Mouse (Mus musculus) liver, embryonic 11.5 days (tissue): ENCODE results near the gene Agap1. TPM values are rescaled to one million over a fixed set of nuclear protein-coding genes. Genes with fewer than 3 reads are reported as not detected.

Experiments used
- ATAC-seq: fragments of 200-750 bp; cut with Nextera tagmentation; replicated peaks from 2 replicates; pipeline ENCODE4 v1.8.0; 2017; ENCODE audit warnings: moderate number of reproducible peaks, mild to moderate bottlenecking, moderate TSS enrichment, moderate library complexity; ENCODE audit not compliant: low FRiP score
- DNase-seq: peaks from one replicate; pipeline ENCODE4 v3.0.0-alpha.2; 2017; ENCODE audit warnings: low spot score
- H3K27ac ChIP-seq: fragments of 300-500 bp; sonication (generic); 2 replicates; pipeline ENCODE4 v1.5.1; 2014; ENCODE audit warnings: mild to moderate bottlenecking, low read depth, low read length, control low read depth
- H3K27me3 ChIP-seq: fragments of 300-500 bp; sonication (generic); replicated peaks from 2 replicates; pipeline ENCODE4 v1.6.1; 2014; ENCODE audit warnings: low read length, mixed read lengths; ENCODE audit not compliant: control insufficient read depth, insufficient read depth
- H3K36me3 ChIP-seq: fragments of 300-500 bp; sonication (generic); 2 replicates; pipeline ENCODE4 v1.6.1; 2014; ENCODE audit warnings: mild to moderate bottlenecking, low read length, moderate library complexity, mixed read lengths; ENCODE audit not compliant: control insufficient read depth, insufficient read depth
- H3K4me1 ChIP-seq: fragments of 300-500 bp; sonication (generic); replicated peaks from 2 replicates; pipeline ENCODE4 v1.6.1; 2014; ENCODE audit warnings: low read length, mixed read lengths; ENCODE audit not compliant: control insufficient read depth, insufficient read depth
- H3K4me2 ChIP-seq: fragments of 300-500 bp; sonication (generic); 2 replicates; pipeline ENCODE4 v1.6.1; 2014; ENCODE audit warnings: mild to moderate bottlenecking, control low read depth, moderate library complexity
- H3K4me3 ChIP-seq: fragments of 300-500 bp; sonication (generic); 2 replicates; pipeline ENCODE4 v1.5.1; 2014; ENCODE audit warnings: low read depth, low read length, control low read depth
- H3K9ac ChIP-seq: fragments of 300-500 bp; sonication (generic); 2 replicates; pipeline ENCODE4 v1.6.1; 2014; ENCODE audit warnings: low read depth, low read length, control low read depth
- H3K9me3 ChIP-seq: fragments of 300-500 bp; sonication (generic); 2 replicates; pipeline ENCODE4 v1.6.1; 2016; ENCODE audit warnings: low read length, inconsistent platforms, mixed read lengths; ENCODE audit not compliant: control insufficient read depth
- WGBS: fragments of 180-500 bp; shearing (Covaris S2); extraction: QIAGEN DNeasy Blood & Tissue Kit; methylation state at CpG from one replicate; pipeline ENCODE4 v1.1.7; 2014; 5-methylcytosine and 5-hydroxymethylcytosine counted together
- polyA plus RNA-seq: library from polyadenylated mRNA; unstranded; fragments of >200 nt; fragmentation: Nextera tagmentation; extraction: Ambion mirVana; gene quantifications from 2 replicates; pipeline ENCODE4 v1.2.1, GENCODE M21; 2014

Agap1 gene
- polyA plus RNA-seq, 1 experiment from 2014 or later, result 4.6 TPM

GRCm38 (mm10) chr1:89580031-89580998 lies 125.7 kb downstream of the Agap1 start:
- Histone ChIP-seq H3K36me3 (no peaks in the 10 kb centered on the region), H3K4me2 (peak overlapping the region; percentile 97), H3K4me1 (peaks cover 21% of the 10 kb centered on the region), H3K27me3 (peaks cover 33% of the 10 kb centered on the region), H3K4me3 (peak overlapping the region; percentile 65), H3K9me3 (no peaks in the 10 kb centered on the region), H3K27ac (no peak overlapping the region), H3K9ac (peak overlapping the region; percentile 43; the same call in 1 of the 2 replicates)
- DNase-seq (peak; percentile 73), ATAC-seq (peak; percentile 61)
- under 1% methylated on average over 143 of the region's 146 CpGs for WGBS

DNA sequence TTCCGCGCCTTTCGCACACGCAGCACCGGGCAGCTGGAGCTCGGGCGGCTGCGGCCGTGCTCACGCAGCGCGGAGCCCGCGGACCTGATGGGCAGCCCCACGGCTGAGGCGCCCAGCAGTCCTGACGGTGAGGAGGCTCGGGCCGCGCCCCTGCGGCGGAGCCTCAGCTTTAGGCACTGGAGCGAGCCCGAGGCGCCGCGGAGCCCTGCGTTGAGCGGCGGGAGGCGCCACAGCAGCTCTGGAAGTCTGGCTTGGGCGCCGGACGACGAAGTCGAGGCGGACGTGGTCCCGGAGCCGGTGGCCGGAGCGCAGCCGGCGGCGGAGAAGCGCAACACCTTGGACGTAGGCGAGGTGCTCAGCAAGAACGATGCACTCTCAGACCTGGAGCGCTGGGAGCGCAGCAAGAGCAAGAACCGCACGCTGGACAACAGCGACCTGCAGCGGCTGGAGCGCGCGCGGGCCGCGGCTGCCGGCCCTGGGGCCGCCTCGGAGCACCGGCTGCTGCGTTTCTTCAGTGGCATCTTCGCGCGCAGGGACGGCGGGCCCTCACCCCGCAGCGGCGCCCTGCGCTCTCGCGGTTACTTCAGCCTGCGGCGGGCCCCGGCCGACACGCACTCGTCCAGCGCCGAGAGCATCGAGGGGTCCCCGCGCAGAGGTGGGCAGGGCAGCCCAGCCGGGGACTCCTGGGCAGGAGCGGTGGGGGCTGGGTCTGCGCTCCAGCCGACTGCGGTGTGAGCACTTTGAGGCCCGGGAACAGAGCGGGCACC lies 126.6 kb downstream of the Agap1 start:
- no peaks in the 10 kb centered on the region for H3K9me3 ChIP-seq
- peaks cover 21% of the 10 kb centered on the region for H3K4me1 ChIP-seq
- H3K4me3 ChIP-seq, result peak overlapping the region; percentile 65
- no peaks in the 10 kb centered on the region for H3K36me3 ChIP-seq
- H3K27ac ChIP-seq, result no peak overlapping the region
- H3K4me2 ChIP-seq, result peak overlapping the region; percentile 97
- ATAC-seq, result peak; percentile 35; the same call in 1 of the 2 replicates
- peaks cover 33% of the 10 kb centered on the region for H3K27me3 ChIP-seq
- peak; percentile 48 for DNase-seq
- WGBS, result under 1% methylated on average over 92 of the region's 95 CpGs
- 0 out of 2 replicates have a peak overlapping the region, but pooled peaks have one; percentile 22 for H3K9ac ChIP-seq

GRCm38 (mm10) chr1:89581766-89582125 lies 127.1 kb downstream of the Agap1 start:
- ATAC-seq, result 0 out of 2 replicates have a peak, but pooled peaks have one; percentile 26
- H3K27ac ChIP-seq, result no peak overlapping the region
- peaks cover 17% of the 10 kb centered on the region for H3K4me1 ChIP-seq
- DNase-seq, result no peak
- H3K9ac ChIP-seq, result no peak overlapping the region
- H3K9me3 ChIP-seq, result no peaks in the 10 kb centered on the region
- H3K4me3 ChIP-seq, result peak overlapping the region; percentile 65
- WGBS, result 20% methylated on average over 6 of the region's 6 CpGs
- H3K36me3 ChIP-seq, result no peaks in the 10 kb centered on the region
- H3K27me3 ChIP-seq, result peaks cover 33% of the 10 kb centered on the region
- peak overlapping the region; percentile 97 for H3K4me2 ChIP-seq

DNA sequence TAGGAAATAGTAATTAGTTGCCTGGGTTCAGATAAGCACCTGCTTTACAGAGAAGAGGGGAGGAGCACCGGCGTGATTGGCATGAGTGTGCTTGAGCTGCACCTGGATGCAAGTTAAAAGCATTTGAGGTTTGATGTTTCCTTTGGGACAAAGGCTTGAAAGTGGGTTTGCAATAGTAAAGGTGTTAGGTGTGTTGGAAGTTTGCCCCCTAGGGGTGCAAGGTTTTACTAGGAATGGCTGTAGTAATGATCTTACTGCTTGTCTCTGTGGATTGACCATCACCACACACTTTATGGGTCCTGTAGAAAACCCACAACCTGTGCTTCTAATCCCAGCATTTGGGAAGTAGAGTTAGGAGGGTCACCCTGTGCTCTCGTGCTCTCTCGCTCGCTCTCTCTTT lies 128.8 kb downstream of the Agap1 start:
- no peak for DNase-seq
- Histone ChIP-seq H3K4me2 (no peak overlapping the region), H3K4me3 (no peak overlapping the region), H3K27ac (no peak overlapping the region), H3K36me3 (no peaks in the 10 kb centered on the region), H3K9me3 (no peaks in the 10 kb centered on the region), H3K4me1 (peaks cover 14% of the 10 kb centered on the region), H3K27me3 (peaks cover 33% of the 10 kb centered on the region), H3K9ac (no peak overlapping the region)
- 70% methylated on average over 5 of the region's 5 CpGs for WGBS
- no peak for ATAC-seq

DNA sequence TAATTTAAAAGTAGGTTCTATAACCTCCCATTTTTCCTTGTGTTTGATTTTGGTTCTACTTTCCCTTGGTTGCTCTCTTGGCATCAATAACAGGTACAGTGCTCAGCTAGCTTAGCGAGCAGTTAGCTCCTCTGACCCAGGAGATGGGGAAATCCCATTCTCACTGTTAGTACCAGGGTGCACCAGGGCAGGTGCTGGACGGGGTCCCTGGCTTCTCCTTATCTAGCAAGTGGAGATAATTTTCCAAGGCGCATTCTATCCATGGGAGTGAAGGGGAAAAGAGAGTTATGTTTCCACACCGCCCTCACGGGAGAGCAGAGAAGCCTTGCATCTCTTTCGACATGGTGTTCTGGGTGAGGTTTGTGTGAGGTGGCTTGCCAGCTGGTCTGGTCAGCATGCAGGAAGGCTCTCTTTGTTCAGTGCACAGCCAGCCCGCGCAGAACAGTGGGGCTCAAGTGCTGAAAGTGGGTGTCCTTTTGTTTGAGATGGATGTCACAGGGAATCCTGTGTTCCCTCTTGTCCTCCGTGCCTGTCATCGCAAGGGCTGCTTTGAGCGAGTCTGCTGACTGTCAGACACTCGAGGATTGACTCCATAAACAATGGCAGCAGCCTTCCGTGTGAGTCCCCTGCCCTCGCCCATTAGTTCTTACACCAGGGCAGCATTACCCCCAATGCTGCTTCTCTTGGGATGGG lies 132.5 kb downstream of the Agap1 start:
- Histone ChIP-seq H3K9ac (no peak overlapping the region), H3K27me3 (peaks cover 7% of the 10 kb centered on the region), H3K27ac (no peak overlapping the region), H3K4me2 (no peak overlapping the region), H3K9me3 (no peaks in the 10 kb centered on the region), H3K4me3 (no peak overlapping the region), H3K4me1 (no peaks in the 10 kb centered on the region), H3K36me3 (peaks cover 3% of the 10 kb centered on the region; the same call in 1 of the 2 replicates)
- 63% methylated on average over 14 of the region's 14 CpGs for WGBS
- DNase-seq (no peak), ATAC-seq (no peak)

DNA sequence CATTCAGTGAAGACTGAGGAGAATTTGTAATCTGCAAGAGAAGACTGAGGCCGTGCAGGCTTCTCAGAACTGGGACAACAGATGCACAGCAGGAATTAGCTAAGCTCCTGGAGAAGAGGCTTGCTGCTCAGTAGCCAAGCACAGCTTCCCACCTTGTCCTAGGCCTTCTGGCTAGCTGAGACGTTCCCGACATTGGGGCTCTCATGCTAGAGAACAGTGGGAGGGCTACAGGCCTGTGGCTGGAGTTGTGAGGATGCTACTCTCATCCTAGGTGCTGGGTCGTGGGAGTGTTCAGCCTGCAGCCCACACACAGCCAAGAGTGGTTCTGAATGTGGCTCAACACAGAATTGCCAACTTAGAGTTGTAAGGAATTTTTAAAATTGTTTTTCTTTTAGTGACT lies 133.5 kb downstream of the Agap1 start:
- Histone ChIP-seq H3K36me3 (peaks cover 3% of the 10 kb centered on the region; the same call in 1 of the 2 replicates), H3K9ac (no peak overlapping the region), H3K4me3 (no peak overlapping the region), H3K4me1 (no peaks in the 10 kb centered on the region), H3K27ac (no peak overlapping the region), H3K9me3 (no peaks in the 10 kb centered on the region), H3K27me3 (no peaks in the 10 kb centered on the region; the same call in 1 of the 2 replicates), H3K4me2 (no peak overlapping the region)
- no peak for DNase-seq
- 66% methylated on average over 4 of the region's 4 CpGs for WGBS
- ATAC-seq, result no peak

- Histone ChIP-seq H3K27me3 (no peaks in the 10 kb centered on the region), H3K27ac (no peak overlapping the region), H3K4me3 (no peak overlapping the region), H3K4me2 (no peak overlapping the region), H3K4me1 (no peaks in the 10 kb centered on the region), H3K9ac (no peak overlapping the region), H3K9me3 (no peaks in the 10 kb centered on the region), H3K36me3 (peaks cover 3% of the 10 kb centered on the region; the same call in 1 of the 2 replicates)
- DNase-seq (no peak), ATAC-seq (no peak)
- 93% methylated on average over 7 of the region's 7 CpGs for WGBS
Measured at GRCm38 (mm10) chr1:89590994-89591393, 136.4 kb downstream of the Agap1 start.

DNA sequence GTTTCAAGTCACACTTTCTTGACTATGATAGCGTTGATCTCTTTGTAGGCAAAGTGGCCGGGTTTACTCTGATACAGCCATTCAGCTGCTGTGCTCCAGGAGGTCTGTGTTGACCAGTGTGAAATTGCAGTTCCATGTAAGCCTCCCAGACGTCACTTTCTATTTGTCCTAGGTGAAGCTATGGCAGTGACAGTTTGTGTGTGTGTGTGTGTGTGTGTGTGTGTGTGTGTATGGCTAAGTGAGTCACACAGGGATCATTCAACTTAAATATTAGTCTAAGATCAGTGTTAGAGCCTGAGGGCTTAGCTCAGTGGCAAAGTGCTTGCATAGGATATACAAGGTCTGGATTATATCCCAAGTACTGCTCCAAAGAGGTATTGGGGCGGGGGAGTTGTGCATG lies 138.6 kb downstream of the Agap1 start:
- Histone ChIP-seq H3K4me1 (peaks cover under 1% of the 10 kb centered on the region; the same call in 1 of the 2 replicates), H3K27ac (no peak overlapping the region), H3K4me2 (no peak overlapping the region), H3K27me3 (no peaks in the 10 kb centered on the region), H3K4me3 (no peak overlapping the region), H3K9me3 (no peaks in the 10 kb centered on the region), H3K9ac (no peak overlapping the region), H3K36me3 (peaks cover 3% of the 10 kb centered on the region; the same call in 1 of the 2 replicates)
- 82% methylated on average over 4 of the region's 4 CpGs for WGBS
- no peak for ATAC-seq
- DNase-seq, result no peak
